Mouse (Mus musculus) ES-Bruce4 (cell line): ENCODE measurements around the gene Cfl1.

Experiments
- CTCF ChIP-seq: IDR thresholded peaks from one replicate; pipeline ENCODE4 v1.8.1; 2011; ENCODE audit warnings: low read depth, low read length
- POLR2A ChIP-seq: IDR thresholded peaks from one replicate; pipeline ENCODE4 v1.8.1; 2011; ENCODE audit warnings: low read length; ENCODE audit not compliant: insufficient read depth

GRCm38 (mm10) chr19:5463791-5464562, 26.3 kb upstream of the Cfl1 start:
- TF ChIP-seq POLR2A = no peak
- peak; percentile 97 for TF ChIP-seq CTCF
